Mouse (Mus musculus) kidney, adult 2 months (tissue): Measurements from ENCODE around the gene Sel1l.

Experiments
- CTCF ChIP-seq: fragments of 200-500 bp; conservative IDR thresholded peaks from 2 replicates; pipeline ENCODE4 v1.5.1; 2011; ENCODE audit warnings: low read depth, mild to moderate bottlenecking, control low read depth, low read length, moderate library complexity, mixed read lengths; ENCODE audit not compliant: insufficient read depth, insufficient read length
- POLR2A ChIP-seq: fragments of 200-500 bp; IDR thresholded peaks from one replicate; pipeline ENCODE4 v1.6.1; 2011; ENCODE audit warnings: low read depth, low read length, control low read depth

DNA sequence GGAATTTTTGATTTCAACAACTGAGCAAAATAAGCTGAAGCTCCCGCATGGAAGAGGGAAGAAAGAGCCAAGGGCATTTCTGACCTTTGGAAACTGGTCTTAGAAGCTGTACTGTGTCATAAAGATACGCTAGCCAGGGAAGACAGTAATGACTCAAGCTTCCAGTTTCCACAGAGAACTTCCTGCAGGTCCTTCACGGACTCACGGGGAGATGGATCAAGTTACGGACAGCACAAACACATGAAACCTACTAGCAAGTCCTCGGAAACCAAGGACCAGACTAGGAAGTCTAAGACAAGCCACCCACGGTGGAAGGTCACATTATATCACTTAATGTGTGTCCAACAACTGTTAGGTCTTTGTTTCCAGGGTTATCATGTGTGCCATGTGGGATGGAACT lies 10.7 kb downstream of the Sel1l start:
- no peak for TF ChIP-seq CTCF
- no peak for TF ChIP-seq POLR2A
